Mouse (Mus musculus) layer of hippocampus, postnatal 25 days (tissue): ENCODE measurements around the gene Btbd11. TPM values are rescaled to one million over a fixed set of nuclear protein-coding genes. Genes with fewer than 3 reads are reported as not detected.

Source experiments
- DNase-seq, 2 experiments: peaks; one replicate each; pipeline ENCODE4 v3.0.0; 2022; ENCODE audit warnings: mixed read lengths in 2 of 2, low spot score in 1 of 2; ENCODE audit errors: extremely low spot score in 1 of 2
- total RNA-seq, 2 experiments: library from RNA; stranded (reverse); gene quantifications; 2 replicates each; pipeline ENCODE4 v1.2.3; 2021

The Btbd11 gene
- total RNA-seq, 2 experiments from 2014 or later: 17.4 to 20.7 TPM

DNA sequence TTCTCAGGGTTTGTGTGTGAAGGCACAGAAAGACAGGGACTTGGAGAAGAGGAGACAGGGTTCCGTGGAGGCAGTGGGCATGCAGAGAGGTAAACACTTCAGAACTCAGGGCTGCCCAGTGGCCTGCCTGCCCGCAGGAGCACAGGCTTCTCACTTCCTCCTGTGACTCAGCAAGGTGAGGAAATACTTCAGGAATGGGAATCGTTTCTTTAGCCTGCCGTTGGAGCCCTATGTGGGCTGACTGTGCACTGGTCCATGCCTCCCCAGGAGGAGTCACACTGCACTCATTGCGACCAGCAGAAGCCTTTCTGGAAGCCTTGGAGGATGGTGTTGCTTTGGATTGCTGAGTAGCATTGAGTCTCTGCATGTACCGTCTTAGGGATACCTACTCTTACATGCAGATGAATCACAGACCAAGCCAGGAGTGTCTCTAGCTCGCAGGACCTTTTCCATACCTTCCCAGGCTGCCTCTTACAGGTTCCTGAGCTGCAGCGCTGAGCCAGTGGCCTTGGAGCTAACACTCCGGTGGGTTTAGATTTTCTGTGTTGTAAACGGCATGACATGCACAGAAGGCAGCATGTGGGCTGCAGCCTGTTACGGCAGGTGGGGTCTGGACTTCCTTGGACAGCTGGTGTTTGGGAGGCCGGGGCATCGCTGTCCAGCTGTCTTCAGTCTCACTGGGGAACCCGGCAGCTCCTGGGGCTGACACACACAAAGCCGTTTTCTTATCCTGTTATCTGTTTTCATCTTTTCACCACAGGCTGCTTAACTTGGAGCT, 34.4 kb downstream of the Btbd11 start:
- peak in 1 of 2 experiments; percentile 8 for DNase-seq

DNA sequence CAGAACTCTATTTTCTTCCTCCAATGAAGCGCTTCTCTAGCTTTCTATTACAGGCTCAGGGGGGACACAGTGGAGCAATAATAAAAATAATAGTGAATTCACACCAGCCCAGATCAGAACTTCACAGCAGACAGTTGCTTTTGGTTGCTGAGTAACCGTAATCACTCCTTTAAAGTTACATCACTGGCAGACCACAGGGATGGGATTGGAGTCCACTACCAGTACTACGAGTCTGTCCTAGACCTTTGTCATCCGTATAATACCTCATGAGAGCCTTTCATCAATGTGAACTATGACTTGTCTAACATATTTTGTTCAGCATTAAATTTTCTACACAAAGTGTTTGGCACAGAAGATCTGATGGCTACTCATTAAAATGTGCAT, 35.0 kb downstream of the Btbd11 start:
- DNase-seq: no peak

DNA sequence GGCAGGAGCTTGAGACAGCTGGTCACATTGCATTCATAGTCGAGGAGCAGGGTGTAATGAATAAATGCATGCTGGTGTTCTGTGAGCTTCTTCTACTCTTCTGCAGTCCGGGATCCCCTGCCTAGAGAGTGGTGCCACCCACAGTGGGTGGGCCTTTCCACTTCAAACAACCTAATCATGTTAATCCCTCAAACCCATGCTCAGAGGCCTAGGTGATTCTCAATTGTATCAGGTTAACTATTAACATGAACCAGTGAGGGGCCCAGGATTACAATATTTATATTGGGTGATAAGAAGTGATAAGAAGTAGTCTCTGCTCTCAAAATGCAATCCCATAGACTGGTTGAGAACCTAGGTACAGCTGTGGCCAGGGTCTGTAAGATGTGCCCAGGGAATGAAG, 39.1 kb downstream of the Btbd11 start:
- DNase-seq: no peak

DNA sequence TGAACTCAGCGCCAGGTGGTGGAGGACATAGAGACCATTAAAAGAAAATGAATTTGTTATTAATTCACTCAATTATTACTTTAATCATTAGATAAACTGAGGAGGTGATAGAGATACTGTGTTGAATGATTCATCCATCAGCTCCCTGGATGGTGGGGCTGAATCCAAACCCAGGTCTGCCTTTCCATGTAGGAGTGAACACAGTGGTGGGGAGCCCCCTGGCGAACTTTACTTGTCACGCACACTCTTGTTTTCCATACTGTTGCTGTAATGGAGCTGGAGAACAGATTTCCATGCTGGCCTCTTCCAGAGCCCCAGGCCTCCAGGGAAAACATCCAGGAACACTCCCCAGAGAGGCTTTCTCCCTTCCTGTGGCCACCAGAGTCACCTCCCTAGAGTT, 50.6 kb downstream of the Btbd11 start:
- no peak for DNase-seq

DNA sequence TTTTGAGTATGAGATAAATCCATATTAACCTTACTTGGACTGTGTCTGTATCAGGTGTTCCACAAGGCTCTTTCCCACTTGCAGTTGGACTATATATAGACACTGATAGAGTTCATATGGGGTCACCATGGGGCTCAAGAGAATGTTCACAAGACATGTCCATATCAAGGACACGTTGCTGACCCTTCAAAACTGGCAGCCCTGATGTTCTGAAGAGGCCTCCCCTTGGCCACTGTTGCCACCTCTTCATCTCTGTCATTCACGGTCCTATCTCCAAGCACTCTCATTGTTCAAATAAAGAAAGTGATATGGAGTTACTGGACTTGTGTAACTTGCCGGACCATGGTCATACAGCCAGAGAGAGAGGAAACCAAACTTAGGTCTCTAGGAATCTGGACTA, 56.8 kb downstream of the Btbd11 start:
- no peak for DNase-seq

DNA sequence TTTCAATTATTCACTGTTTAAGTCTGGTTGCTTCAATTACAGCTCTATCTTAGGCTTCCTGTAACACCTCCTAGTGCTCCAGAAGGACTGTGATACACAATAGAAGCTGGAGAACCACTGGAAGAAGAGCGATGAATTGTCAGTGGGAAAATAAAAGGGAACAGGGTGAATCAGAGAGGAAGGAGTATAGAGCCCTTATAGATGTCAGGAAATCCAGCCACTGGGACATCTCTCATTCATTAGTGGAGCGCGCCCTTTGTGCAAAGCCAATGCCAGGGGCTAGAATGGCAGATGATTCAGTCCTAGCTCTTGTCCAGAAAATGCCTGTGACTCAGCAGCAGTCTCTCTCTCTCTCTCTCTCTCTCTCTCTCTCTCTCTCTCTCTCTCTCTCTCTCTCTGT, 59.3 kb downstream of the Btbd11 start:
- no peak for DNase-seq

DNA sequence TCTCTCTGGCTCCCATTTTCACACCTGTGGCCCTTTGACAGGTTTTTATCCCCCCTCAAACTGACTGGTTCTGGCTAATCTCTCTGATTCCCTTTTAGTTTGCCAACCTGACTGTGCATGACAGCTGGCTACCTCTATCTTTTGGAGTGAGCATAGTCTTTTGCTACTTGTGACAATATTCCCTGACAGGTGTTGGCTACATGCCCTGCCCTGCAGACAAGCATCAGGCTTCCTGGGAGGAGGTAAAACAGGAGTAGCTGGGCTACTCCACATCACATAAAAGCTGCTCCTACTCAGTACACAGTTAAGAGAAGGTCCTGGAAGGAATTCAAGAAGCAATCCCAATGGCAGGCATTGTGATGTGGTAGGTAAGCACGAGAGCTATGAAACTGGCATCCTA, 60.1 kb downstream of the Btbd11 start:
- no peak for DNase-seq

DNA sequence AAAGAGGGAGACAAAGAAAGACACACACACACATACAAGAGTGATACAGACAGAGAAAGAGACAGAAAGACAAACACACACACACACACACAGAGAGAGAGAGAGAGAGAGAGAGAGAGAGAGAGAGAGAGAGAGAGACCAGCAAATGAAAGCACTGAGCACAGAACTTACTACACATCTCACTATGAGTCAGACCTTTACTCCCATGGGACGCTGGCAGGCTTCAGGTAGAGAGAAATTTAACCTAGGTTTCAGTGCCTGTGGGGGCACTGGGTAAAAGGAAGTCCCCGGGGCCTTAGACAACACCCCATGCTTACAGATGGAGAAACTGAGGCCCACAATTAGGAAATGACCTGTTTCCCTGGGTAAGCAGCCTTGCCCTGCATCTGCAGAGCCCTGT, 61.3 kb downstream of the Btbd11 start:
- no peak for DNase-seq

DNA sequence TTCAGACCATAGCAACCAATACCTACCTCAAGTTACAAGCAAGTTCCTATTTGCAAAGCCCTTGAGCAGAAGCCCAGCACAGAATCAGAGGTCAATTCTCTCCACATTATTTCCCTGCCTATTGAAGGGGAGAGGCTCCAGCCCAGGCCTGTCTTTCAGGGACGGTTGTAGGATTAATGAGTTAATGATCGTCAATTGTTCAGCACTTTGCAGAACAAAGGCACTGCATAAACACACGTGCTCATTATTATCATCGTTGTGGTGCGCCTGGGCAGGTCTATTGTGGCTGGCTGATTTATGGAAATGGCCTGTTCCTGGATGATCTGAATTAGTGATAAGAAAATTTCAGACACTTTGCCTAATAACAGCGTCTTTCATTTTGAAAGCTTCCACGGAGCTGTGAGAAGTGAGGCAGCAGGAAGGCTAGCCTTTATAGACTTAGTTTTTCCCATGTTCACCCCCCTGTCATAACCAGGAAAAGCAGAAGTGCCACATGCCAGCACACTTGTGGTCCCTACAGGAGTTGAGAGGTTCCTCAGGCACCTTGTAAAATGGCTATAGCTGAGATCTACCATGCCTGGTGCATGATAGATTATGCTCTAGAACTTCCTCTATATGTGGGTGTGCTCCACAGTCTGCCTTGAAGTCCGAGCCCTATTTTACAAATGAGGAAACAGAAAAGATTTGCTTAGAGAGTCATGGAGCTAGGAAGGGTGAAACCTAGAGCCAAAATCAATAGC, 65.2 kb downstream of the Btbd11 start:
- no peak for DNase-seq

DNA sequence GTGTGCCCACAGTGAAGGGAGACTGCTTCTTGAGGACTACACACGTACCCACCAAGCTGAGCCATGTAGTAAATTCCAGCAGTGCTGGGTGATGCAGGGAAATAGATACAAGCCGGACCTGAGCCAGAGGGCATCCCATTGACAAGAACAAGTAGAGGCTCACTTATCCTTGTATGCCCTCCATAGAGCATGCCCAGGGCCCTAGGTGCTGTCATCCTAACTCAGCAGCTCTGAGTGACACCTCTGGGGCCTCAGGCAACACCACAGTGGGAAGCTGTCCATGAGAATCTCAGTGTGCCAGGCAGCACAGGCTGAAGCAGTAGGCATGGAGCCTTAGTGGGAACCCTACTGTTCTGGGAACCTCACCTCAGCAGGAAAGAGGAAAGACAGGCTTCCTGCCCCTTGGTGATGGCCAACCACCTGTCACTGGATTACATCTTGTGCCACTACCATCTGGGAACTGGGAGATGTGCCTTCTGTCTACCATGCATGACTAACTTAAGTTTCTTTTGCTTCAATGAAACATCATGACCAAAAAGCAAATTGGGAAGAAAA, 66.7 kb downstream of the Btbd11 start:
- DNase-seq: no peak

DNA sequence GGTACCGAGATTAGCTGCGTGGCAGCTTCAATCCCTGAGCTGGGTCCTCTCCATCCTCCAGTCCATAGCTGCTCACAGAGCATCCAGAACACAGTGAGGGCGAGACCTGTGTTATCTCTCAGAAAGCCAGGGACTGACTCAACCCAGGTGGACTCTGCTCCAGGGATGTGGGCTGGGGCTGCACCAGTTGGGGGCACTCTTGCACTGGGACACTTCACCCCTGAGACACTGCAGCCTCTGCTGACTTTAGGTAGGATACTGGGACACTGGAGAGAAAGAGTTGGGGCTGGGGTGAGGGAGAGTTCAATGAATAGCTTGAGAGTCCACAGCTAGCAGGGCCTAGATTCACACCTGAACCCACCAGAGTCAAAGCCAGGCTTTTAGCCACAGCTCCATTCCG, 69.4 kb downstream of the Btbd11 start:
- DNase-seq: no peak

DNA sequence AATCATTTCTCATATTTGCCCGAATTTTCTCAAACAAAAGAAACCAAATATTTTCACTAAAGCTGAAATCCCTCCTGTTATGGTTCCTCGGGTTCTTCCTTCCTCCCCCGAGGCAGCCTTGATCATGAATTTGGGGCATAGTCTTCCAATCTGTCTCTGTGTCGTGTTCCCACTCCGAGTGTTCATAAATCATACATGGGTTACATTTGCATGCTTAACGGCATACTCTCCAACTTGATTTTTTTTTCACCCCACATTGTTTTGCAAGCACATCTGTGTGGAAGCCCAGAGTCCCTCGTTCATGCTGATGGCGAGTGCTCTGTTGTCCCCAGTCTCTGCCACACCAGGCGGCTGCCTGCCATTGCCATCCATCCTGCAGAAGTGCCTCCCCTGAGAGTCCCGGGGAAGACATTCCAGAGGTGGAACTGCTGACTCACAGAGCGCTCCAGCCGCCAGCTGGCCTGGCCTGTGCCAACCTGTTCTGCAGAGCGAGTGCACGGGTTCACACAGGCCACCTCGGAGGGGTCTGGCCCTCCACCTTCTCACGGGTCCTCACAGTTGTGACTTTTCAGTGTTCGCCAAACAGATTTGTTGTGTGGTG, 72.2 kb downstream of the Btbd11 start:
- DNase-seq: no peak

DNA sequence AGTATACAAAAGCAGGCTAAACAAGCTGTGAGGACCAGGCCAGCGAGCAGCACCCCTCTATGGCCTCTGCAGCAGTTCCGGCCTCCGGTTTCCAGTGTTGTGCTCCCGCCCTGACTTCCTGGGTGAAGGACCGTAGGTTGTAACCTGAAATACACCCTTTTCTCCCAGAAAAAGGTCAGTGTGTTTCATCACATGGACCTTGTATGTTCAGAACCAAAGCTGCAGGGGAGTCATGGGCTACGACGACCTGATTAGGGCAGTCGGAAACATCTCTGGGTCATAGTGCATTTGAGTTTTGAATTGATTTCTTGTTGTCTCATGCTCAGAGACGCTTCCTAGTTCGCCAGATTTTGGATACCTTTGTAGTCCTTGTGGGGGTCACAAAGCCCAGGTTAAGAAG, 74.1 kb downstream of the Btbd11 start:
- DNase-seq: no peak

DNA sequence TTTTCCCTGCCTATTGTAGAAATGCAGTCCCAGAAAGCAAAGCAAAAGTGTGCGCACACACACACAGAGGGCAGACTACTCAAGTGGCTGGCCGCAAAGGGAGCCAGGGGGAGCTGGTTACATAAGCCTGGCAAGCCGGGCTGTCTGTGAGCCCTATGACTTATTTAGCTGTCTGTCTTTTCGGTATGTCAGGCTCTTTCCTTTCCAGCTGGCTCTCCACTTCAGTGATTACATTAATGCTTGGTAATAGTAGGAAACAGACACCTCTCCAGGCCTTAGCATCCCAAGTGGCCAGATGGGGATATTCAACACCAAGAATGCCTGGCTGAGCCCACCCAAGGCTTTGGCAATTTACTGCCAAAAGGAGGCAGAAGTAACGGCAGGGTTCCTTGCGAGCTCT, 77.5 kb downstream of the Btbd11 start:
- DNase-seq: no peak

DNA sequence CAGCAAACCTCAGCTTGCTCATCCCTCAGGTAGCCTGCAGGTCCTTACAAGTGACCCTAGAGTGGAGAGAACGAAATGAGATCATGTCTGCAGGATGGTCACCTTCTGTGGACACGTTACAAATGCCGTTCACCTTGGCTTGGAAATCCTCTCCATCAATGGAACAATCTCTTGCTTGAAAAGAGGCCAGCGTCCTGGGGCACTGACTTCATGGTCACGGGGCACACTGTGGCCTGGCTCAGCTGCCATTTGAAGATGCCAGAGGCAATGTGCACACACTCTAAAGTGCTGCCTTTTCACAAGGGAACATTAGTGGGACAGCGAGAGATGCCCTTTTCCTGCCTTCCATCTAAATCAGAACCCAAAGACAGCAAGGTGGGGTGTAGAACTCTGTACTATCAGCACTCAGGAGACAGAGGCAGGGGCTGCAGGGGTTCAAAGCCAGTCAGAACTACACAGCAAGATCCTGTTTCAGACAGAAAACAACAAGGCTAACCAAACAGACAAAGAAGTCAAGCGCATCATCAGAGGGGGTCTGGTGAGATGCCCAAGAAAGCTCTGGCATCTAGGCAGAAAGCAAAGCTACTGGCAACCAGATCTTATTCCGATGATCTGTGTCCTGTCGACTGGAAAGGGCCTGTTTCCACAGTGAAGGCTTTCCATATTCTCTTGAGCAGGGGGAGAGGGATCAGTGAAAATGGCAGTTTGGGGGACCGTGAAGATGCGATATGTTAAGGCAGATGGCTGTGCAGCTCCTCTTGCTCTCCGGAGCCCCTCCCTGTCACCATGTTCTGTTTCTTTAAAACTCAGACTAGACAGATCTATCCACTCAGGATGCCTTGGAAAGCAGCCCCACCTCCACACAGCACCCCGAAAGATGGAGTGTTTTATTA, 79.1 kb downstream of the Btbd11 start:
- no peak for DNase-seq

DNA sequence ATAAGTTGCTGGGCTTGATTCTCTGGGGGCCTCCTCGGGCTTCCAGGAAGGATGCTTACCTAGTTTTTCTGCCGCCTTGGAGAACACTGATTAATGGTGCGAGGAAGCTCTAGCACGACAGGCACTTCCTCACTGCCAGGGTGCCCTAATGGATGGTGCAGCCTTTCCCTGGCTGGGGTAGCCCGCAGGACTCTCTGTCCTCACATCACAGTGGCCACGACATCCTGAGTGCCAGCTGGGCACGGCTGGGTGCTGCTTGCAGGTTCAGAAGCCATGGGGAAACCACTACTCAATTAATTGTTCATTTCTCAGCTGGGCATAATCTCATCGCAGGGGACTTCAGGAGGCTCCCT, 79.8 kb downstream of the Btbd11 start:
- no peak for DNase-seq

DNA sequence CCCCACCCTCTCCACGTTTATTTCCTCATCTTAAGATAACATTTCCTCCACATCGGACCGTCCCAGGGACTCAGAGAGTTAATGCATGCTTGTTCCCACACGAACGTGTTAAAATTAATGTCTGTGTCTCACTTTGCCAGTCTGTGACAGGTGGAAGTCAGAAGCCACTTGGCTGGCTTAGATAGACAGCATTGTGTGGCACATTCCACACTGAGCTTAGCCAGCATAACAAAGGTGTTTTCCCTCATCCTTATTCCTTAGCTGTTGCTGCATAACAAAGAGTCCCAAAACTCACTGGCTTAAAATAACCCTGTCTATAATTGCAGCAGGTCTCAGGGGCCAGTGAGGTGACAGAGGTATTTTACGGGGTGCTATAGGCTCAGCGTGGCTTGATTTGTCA, 80.8 kb downstream of the Btbd11 start:
- no peak for DNase-seq

DNA sequence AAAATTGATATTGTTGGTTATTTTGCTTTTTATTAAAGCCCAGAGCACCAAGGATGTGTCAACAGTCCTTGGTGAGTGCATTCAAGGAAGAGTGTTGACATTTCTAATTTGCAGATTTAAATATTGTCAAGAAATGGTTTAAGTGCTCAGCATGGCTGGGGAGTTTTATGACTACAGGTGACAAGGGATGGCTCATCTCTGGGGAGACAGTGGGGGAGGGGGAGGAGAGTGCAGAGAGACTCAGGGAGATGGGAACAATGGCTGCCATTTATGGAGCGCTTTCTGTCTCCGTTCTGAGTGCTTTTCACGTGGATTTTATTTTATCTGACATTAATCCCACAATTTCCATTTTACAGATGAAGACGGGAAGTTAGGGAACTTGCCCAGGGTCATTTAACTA, 81.9 kb downstream of the Btbd11 start:
- no peak for DNase-seq

DNA sequence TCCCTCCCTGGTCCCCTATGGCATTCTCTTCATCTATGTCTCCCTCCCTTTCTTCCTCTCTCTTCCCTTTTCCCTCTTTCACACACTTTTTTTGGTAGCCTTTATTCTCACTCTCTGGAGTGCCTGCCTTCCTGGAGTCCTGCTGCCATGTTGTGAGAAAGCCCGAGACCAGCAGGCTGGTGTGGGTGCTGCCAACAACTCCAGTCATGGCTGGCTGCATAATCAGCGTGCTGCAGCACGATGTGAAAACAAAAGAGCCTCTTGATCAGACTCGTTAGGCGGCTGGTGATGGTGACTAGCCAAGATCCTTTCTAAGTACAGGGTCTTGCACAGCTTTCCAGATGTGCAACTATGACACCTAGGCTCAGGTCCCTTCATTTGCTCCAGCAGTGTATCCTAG, 82.7 kb downstream of the Btbd11 start:
- DNase-seq: no peak

DNA sequence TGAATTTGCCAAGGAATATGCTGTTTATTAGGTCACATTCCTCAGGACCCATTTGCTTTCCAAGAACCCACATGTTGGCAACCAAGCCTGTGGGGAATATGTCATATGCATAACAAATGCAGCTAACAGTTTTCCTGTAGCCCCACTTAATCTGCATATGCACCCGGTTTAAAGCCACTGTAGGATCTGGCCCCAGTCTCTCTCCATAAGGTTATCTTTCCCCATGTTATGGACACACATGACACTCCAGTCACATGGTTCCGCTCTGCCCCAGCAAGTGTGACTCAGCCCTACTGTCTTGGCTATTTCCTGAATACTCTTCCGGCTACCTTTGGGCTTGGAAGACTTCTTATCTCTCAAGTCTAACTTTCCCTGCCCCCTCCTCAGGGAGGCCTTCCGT, 86.7 kb downstream of the Btbd11 start:
- no peak for DNase-seq

DNA sequence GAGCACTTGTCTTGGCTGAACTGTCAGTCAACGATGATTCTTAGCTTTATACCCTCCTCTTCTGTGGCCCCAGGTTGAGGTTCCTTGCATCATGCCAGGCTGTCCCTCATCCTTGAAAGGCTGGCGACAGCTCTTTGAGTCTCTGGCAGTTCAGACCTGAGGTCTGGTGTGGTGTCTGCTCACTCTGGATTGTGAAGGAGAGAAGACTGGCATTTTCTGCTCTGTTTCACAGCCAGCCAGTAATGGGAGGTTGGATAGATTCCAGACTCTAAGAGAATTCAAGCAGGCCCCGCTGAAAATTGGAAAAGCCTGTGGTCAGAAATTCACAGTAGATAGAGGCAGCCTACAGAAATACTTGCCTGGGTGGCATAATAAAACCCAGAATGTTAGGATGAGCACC, 87.3 kb downstream of the Btbd11 start:
- DNase-seq: no peak
